Mouse (Mus musculus): Measurements from ENCODE around the gene Hoxd4. TPM values are rescaled to one million over a fixed set of nuclear protein-coding genes. Genes with fewer than 3 reads are reported as not detected.

The Hoxd4 gene
- polyA plus RNA-seq, 1 experiment = 2.9 TPM

DNA sequence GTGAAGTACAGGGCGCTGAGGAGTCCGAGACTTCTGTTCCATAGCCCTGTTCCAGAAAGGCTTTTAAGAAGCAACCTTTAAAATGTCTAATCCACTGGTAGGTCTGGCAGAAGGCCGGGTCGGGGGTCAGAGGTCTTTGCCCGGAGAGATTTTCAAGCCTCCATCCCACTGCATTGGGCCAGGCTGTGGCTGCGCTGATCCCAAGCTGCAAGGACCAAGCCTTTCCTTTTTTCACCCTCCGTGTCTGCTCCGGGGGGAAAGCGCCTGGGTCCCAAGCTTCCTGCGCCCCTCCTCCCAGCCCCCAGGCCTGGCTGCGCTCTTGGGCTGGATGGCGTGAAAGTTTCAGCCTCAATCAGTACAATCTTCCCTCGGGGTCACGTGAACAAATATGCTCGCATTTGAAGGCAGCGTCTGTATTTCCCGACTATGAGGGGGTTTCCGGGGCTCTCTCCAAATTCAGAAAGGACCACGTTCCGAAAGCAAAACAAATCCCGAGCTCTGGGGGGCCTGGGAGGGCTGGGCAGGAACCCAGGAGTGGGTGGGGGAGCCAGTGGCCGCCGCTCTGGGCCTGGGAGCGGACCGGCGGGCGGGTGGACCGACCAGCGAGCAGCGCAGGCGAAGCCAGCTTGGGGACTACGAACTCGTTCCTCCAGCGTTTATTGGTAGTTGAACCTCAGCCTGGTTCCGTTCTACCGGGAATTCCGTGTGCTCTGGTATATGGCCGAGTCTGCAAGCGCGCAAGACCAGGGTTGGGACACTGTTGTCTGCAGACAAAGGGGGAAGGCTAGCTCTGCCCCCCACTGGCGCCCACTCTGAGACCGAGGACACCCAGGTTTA lies 24.3 kb downstream of the Hoxd4 start:
- Histone ChIP-seq H3K4me3 (replicated peaks; ENCODE audit: control insufficient read depth, low read depth, low read length) (no peak overlapping the region), H3K4me1 (ENCODE audit: control insufficient read depth, insufficient read depth, low read length) (no peaks in the 10 kb centered on the region), H3K27ac (ENCODE audit: control insufficient read depth, insufficient read depth, low read depth, low read length, poor library complexity) (no peak overlapping the region)
- TF ChIP-seq POLR2A (IDR thresholded peaks at IDR 0.05; ENCODE audit: borderline replicate concordance, control insufficient read depth, low read depth, low read length) = no peak
- no peak for TF ChIP-seq CTCF (IDR thresholded peaks at IDR 0.05; ENCODE audit: control insufficient read depth, insufficient read depth, low read length)
- 5% methylated on average over 42 of the region's 42 CpGs for WGBS

DNA sequence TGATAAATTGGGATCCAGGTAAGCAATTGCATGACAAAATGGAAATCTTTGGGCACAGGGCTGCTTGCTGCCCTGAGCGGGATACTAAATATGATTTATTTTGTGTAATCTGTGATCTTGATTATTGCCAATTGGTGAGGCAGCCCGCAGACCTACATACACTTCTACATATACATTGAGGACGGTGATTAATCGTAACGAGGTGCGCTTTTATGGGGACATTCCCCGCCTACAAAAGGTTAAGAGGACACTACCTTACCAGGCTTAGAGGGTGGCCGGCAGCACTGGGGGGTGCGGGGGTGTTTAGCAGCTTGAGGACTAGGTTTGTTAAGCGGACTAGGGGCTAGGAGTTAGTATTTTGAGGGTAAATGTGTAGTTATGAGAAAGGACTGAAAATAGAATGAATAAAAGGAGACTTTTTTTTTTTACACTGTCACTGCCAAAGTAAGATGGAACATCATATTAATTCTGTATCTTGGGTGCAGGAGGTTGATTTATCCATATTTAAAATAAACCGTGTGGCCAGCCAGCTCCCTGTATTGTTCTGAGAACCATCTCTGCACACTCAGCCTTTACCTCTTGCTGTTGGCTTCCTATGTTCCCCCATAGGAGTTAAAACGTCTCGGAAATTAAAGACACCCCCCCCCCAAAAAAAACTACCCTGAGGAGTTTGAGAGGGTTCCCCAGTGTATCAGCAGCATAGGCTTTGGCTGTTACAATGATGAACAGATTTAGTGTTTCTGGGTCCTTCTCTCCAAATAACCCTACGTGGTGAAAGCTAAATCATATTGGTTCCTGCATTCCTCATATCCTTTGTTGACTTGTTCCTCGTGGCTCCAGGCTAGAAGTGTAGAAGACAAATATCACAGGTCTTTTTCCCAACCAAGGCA lies 25.2 kb downstream of the Hoxd4 start:
- 20% methylated on average over 15 of the region's 15 CpGs for WGBS
- Histone ChIP-seq H3K27ac (ENCODE audit: control insufficient read depth, insufficient read depth, low read depth, low read length, poor library complexity) (no peak overlapping the region), H3K4me1 (ENCODE audit: control insufficient read depth, insufficient read depth, low read length) (no peaks in the 10 kb centered on the region), H3K4me3 (replicated peaks; ENCODE audit: control insufficient read depth, low read depth, low read length) (no peak overlapping the region)
- TF ChIP-seq CTCF (IDR thresholded peaks at IDR 0.05; ENCODE audit: control insufficient read depth, insufficient read depth, low read length) (no peak), POLR2A (IDR thresholded peaks at IDR 0.05; ENCODE audit: borderline replicate concordance, control insufficient read depth, low read depth, low read length) (no peak)

DNA sequence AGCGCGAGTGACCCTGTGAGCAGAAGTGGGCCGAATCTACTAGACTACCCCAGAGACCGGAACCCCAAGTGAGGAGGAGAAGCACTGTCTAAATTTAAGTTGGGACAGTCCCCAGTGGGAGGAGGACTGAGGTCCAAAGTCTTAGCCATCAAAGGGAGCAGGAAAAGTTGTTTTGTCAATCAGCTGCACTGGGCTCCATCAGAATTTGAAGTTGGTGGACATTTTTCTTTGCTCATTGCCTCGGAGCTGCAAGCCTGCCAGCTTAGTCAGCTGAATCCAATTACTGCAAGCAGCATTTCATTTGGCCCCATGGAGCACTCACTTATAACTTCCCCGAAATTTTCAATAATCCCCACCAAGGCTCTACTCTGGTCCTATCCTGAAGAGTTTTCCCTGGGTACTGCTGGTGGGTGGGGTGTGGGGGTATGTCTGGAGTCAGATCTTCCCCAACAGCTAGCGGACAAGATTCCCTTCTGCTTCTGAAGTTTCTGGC lies 25.9 kb downstream of the Hoxd4 start:
- Histone ChIP-seq H3K4me3 (replicated peaks; ENCODE audit: control insufficient read depth, low read depth, low read length) (no peak overlapping the region), H3K27ac (ENCODE audit: control insufficient read depth, insufficient read depth, low read depth, low read length, poor library complexity) (no peak overlapping the region), H3K4me1 (ENCODE audit: control insufficient read depth, insufficient read depth, low read length) (no peaks in the 10 kb centered on the region)
- TF ChIP-seq CTCF (IDR thresholded peaks at IDR 0.05; ENCODE audit: control insufficient read depth, insufficient read depth, low read length) (no peak), POLR2A (IDR thresholded peaks at IDR 0.05; ENCODE audit: borderline replicate concordance, control insufficient read depth, low read depth, low read length) (no peak)
- WGBS = 38% methylated on average over 7 of the region's 7 CpGs

DNA sequence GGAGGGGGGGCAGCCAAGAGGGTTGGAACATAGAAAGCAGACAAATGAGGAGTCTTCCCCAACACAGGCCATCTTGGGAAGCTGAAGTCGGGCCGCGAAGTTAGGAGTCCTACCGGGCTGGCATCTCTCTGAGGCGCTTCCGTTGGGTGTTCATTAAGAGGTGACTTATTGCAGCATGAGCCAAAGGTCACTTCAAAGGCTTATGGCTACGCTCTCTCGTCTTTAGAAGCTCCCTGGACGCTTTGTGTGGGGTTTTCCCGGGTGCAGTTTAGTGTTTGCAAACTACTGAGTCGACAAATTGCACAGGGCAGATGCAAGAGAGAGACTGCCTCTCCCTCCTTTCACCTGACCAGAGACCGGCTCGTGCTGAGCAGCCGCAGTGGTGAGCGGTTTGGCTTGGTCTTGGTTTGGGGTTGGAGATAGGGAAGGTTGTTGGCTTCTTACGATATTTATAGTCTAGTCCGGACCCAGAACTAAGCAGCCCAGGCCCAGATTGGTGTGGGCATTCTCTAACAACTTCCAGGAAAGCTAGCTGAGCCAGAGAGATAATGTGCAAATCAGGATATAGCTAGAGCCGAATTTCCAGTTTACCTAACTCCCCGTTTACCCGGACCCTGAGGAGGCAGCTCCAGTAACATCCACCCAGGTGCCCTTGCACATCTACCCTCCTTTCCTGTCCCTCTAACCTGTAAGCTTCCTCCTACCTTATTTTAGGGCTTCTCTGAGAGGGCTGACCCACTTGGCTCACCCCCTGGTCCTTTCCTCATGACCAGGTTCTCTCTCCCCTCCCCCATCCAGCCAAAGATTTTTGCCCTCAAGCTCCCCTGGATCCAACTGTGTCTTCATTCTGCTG lies 27.1 kb downstream of the Hoxd4 start:
- Histone ChIP-seq H3K4me3 (replicated peaks; ENCODE audit: control insufficient read depth, low read depth, low read length) (no peak overlapping the region), H3K27ac (ENCODE audit: control insufficient read depth, insufficient read depth, low read depth, low read length, poor library complexity) (no peak overlapping the region), H3K4me1 (ENCODE audit: control insufficient read depth, insufficient read depth, low read length) (no peaks in the 10 kb centered on the region)
- 7% methylated on average over 20 of the region's 20 CpGs for WGBS
- TF ChIP-seq CTCF (IDR thresholded peaks at IDR 0.05; ENCODE audit: control insufficient read depth, insufficient read depth, low read length) (no peak), POLR2A (IDR thresholded peaks at IDR 0.05; ENCODE audit: borderline replicate concordance, control insufficient read depth, low read depth, low read length) (no peak)

DNA sequence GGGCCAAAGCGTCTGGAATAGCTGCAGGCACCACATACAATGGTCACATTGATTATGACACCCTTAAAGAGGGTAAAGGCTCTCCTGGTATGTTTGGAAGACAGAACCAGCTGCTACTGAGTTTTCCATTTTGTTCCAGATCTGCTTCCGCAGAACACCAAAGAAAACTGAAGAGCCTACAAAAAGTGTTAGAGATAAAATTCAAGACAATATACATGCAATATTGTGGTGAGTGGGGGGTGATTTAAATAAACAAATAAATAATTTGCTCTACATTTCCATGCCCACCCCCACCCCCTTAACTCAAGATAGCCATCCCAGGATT lies 27.7 kb downstream of the Hoxd4 start:
- H3K4me1 ChIP-seq (ENCODE audit: control insufficient read depth, insufficient read depth, low read length) = no peaks in the 10 kb centered on the region
- WGBS = 26% methylated on average over 2 of the region's 2 CpGs
- no peak overlapping the region for H3K27ac ChIP-seq (ENCODE audit: control insufficient read depth, insufficient read depth, low read depth, low read length, poor library complexity)
- TF ChIP-seq POLR2A (IDR thresholded peaks at IDR 0.05; ENCODE audit: borderline replicate concordance, control insufficient read depth, low read depth, low read length) = no peak
- no peak overlapping the region for H3K4me3 ChIP-seq (replicated peaks; ENCODE audit: control insufficient read depth, low read depth, low read length)

DNA sequence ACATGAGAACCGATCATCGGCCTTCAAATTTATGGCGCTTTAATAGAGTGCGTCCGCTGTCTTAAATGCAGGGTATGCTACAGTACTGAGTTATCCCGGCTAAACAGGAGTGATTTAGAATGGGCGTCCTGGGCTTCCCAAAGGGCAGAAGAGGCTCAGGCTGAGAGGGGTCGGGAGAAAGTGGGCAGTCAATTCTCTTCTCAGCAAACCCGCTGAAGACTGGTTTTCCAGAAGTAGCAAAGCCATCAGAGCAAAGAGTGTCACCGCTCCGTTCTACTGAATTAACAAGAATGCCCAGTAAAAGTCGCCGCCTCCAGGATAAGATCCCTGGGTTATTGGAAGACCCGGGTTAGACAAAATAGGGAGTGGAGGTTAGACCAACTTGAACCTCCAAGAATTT lies 28.1 kb downstream of the Hoxd4 start:
- Histone ChIP-seq H3K4me1 (ENCODE audit: control insufficient read depth, insufficient read depth, low read length) (no peaks in the 10 kb centered on the region), H3K27ac (ENCODE audit: control insufficient read depth, insufficient read depth, low read depth, low read length, poor library complexity) (no peak overlapping the region), H3K4me3 (replicated peaks; ENCODE audit: control insufficient read depth, low read depth, low read length) (no peak overlapping the region)
- TF ChIP-seq POLR2A (IDR thresholded peaks at IDR 0.05; ENCODE audit: borderline replicate concordance, control insufficient read depth, low read depth, low read length) (no peak), CTCF (IDR thresholded peaks at IDR 0.05; ENCODE audit: control insufficient read depth, insufficient read depth, low read length) (no peak)
- 13% methylated on average over 14 of the region's 14 CpGs for WGBS

DNA sequence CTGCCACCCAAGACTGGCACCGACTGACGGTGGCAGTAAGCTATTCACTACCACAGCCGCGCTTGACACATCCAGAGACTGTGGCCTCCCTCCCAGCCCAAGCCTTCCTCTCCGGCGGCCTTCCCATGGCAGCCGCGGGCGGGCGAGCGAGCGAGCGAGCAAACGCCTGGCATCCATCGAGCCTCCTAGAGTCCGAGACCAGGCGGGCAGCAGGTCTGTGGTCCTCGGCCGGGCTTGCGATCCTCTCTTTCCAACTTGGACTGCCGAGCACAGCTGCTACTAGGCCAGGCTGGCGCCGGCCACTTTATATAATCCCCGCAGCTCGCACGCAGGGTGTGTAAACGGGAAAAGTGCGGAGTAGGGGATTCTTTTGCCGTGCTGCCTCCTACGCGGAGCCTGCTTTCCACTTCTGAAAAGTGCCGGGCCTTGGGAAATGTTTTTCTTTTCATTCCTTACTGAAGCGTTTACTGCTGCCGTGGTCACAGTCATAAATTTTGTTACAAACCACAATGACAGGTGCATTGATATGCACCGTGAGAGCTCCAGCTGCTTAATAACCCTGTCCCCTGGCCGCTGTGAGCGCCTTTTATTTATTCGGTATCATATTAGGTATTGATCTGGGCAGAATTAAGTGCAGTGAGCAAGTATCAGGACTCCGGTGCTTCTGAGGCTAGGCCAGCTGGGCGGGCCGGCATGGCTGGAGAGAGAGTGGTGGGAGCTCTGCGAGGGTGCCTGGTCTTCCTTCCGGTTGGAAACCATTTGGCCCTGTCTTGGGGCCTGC lies 28.8 kb downstream of the Hoxd4 start:
- TF ChIP-seq CTCF (IDR thresholded peaks at IDR 0.05; ENCODE audit: control insufficient read depth, insufficient read depth, low read length) = no peak
- no peak for TF ChIP-seq POLR2A (IDR thresholded peaks at IDR 0.05; ENCODE audit: borderline replicate concordance, control insufficient read depth, low read depth, low read length)
- no peak overlapping the region for H3K4me3 ChIP-seq (replicated peaks; ENCODE audit: control insufficient read depth, low read depth, low read length)
- 6% methylated on average over 43 of the region's 43 CpGs for WGBS

More for the DNA sequence above, 28.8 kb downstream of the Hoxd4 start:
- no peak overlapping the region for H3K27ac ChIP-seq (ENCODE audit: control insufficient read depth, insufficient read depth, low read depth, low read length, poor library complexity)
- H3K4me1 ChIP-seq (ENCODE audit: control insufficient read depth, insufficient read depth, low read length) = no peaks in the 10 kb centered on the region
